15 mouse cellular contexts compared by ENCODE assay signal in the genomic region with DNA sequence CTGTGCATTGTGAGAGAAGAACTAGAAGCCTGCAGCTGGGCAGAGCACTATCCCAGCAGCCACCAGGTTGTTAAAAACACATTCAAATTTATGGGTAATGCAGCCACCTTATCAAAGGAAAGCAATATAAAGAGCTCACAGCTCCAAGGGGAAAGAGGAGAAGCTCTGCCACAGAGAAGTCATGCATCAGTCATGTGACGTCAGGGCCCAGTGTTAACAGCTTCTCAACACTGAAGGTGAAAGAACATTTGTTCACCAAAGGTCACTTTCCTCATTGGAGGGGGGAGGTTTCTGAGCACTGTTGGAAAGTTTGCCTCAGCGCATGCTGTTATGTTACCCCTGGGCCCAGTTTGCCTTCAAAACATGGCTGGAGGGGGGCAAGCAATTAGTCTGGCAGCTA.
DNase-seq lines count a peak whose midpoint lies in the region; ATAC-seq lines count a peak whose summit lies in the region.
"Had no signal": no experiment of that assay in that cellular context is flagged by ENCODE, and none has a peak within 500 bp of the region (broad histone marks: within the 10 kb centered on the region; RNA-seq: fewer than 3 reads in every experiment).

No protein-coding gene starts in this region.

- H3K4me2 ChIP-seq in heart, embryonic 12.5 days, result no peak overlapping the region

- H3K27ac ChIP-seq in heart, embryonic 12.5 days (ENCODE audit: poor library complexity, severe bottlenecking), result peak overlapping the region; percentile 29

- no peak for DNase-seq in heart, postnatal 25 days (ENCODE audit: low spot score)
- peak; percentile 11 to 44 for DNase-seq in kidney, postnatal 25 days
- no peak for DNase-seq in kidney, adult 18-20 months
- DNase-seq in hindlimb bud, embryonic 11.5 days (ENCODE audit: extremely low spot score, low read depth, low spot score), result peak; percentile 58
- peak; percentile 4 for DNase-seq in yolk sac, embryonic 10.5 days (ENCODE audit: low spot score)
- no peak for DNase-seq in adipocyte (ENCODE audit: low spot score)
- no peak for DNase-seq in gastrocnemius, postnatal 25 days
- DNase-seq: cerebellum, adult 11-12 months; kidney, postnatal 4 days; layer of hippocampus, postnatal 36 days; left cerebral cortex, postnatal 4 days; lung, postnatal 14 days; thymus, postnatal 36 days had no signal

- H3K9me3 ChIP-seq in heart, embryonic 12.5 days (replicated peaks), result no peaks in the 10 kb centered on the region

- no peak overlapping the region for H3K9ac ChIP-seq in heart, embryonic 12.5 days

- H3K27me3 ChIP-seq in heart, embryonic 12.5 days (replicated peaks), result no peaks in the 10 kb centered on the region

- intact Hi-C loops in heart, postnatal 25 days (cut with DNase I), result no loop called here

- no peak for ATAC-seq in heart, embryonic 12.5 days (ENCODE audit: insufficient number of reproducible peaks, low FRiP score)
- ATAC-seq: forebrain, embryonic 14.5 days had no signal

- 48% methylated on average over 2 of the region's 2 CpGs for WGBS in heart, embryonic 12.5 days

- H3K4me1 ChIP-seq in heart, embryonic 12.5 days (replicated peaks), result peaks cover 7% of the 10 kb centered on the region

- no peaks in the 10 kb centered on the region for H3K36me3 ChIP-seq in heart, embryonic 12.5 days

- no peak overlapping the region for H3K4me3 ChIP-seq in heart, embryonic 12.5 days

Comparison
In these comparisons a context has a peak if more than half of its experiments do, and no peak if none do; other contexts are left out.
1. DNase-seq: peak in kidney, postnatal 25 days (2 of 2), hindlimb bud, embryonic 11.5 days (single experiment) and yolk sac, embryonic 10.5 days (single experiment); none in heart, postnatal 25 days (single experiment), kidney, adult 18-20 months (single experiment), adipocyte (single experiment) and gastrocnemius, postnatal 25 days (single experiment).